Mouse (Mus musculus) kidney, adult 2 months (tissue): Measurements from ENCODE around the gene Ttc9b.

Experiments
- CTCF ChIP-seq: fragments of 200-500 bp; conservative IDR thresholded peaks from 2 replicates; pipeline ENCODE4 v1.5.1; 2011; ENCODE audit warnings: low read depth, mild to moderate bottlenecking, control low read depth, low read length, moderate library complexity, mixed read lengths; ENCODE audit not compliant: insufficient read depth, insufficient read length
- POLR2A ChIP-seq: fragments of 200-500 bp; IDR thresholded peaks from one replicate; pipeline ENCODE4 v1.6.1; 2011; ENCODE audit warnings: low read depth, low read length, control low read depth

GRCm38 (mm10) chr7:27644471-27644870, 9.2 kb upstream of the Ttc9b start:
- no peak for TF ChIP-seq POLR2A
- TF ChIP-seq CTCF = no peak; the same call in 1 of the 2 replicates
